Mouse (Mus musculus): Measurements from ENCODE around the gene Cd55b.
"Not testable (repeated sequence)": the region's sequence is repeated elsewhere in the genome, so short reads cannot be mapped to it uniquely, and the experiment has no call there.

Cd55b gene

GRCm38 (mm10) chr1:130422664-130423111 is at the start of gene Cd55b:
Gene Cd55b (minus strand): TSS chr1:130423009.
- peak; percentile 28 for DNase-seq (ENCODE audit: low read depth, low spot score)

- DNase-seq (ENCODE audit: low read depth, low spot score) = no peak
Measured at GRCm38 (mm10) chr1:130470074-130470473, 47.3 kb upstream of the Cd55b start.

GRCm38 (mm10) chr1:130467453-130467852 is 44.6 kb upstream of the Cd55b start:
- no peak for DNase-seq (ENCODE audit: low read depth, low spot score)

GRCm38 (mm10) chr1:130464173-130464572 is 41.4 kb upstream of the Cd55b start:
- DNase-seq (ENCODE audit: low read depth, low spot score) = no peak

GRCm38 (mm10) chr1:130462867-130463266 is 40.1 kb upstream of the Cd55b start:
- DNase-seq (ENCODE audit: low read depth, low spot score) = peak; percentile 91

- peak; percentile 86 for DNase-seq (ENCODE audit: low read depth, low spot score)
Measured at GRCm38 (mm10) chr1:130462084-130462861, 39.5 kb upstream of the Cd55b start, which contains the start of gene Cd55. Gene Cd55 (minus strand): TSS chr1:130462744.

- no peak for DNase-seq (ENCODE audit: low read depth, low spot score)
Measured at GRCm38 (mm10) chr1:130455111-130455510, 32.3 kb upstream of the Cd55b start.

GRCm38 (mm10) chr1:130442930-130443329 is 20.1 kb upstream of the Cd55b start:
- DNase-seq (ENCODE audit: low read depth, low spot score) = not testable (repeated sequence)

GRCm38 (mm10) chr1:130430920-130431319 is 8.1 kb upstream of the Cd55b start:
- no peak for DNase-seq (ENCODE audit: low read depth, low spot score)

- not testable (repeated sequence) for DNase-seq (ENCODE audit: low read depth, low spot score)
Measured at GRCm38 (mm10) chr1:130428667-130429066, 5.9 kb upstream of the Cd55b start.

GRCm38 (mm10) chr1:130427175-130427853 is 4.5 kb upstream of the Cd55b start:
- not testable (repeated sequence) for DNase-seq (ENCODE audit: low read depth, low spot score)

GRCm38 (mm10) chr1:130422033-130422432 is 776 bp downstream of the Cd55b start:
- not testable (repeated sequence) for DNase-seq (ENCODE audit: low read depth, low spot score)

GRCm38 (mm10) chr1:130397109-130397508 is 25.7 kb downstream of the Cd55b start:
- peak; percentile 16 for DNase-seq (ENCODE audit: low read depth, low spot score)

- not testable (repeated sequence) for DNase-seq (ENCODE audit: low read depth, low spot score)
Measured at GRCm38 (mm10) chr1:130387282-130387681, 35.5 kb downstream of the Cd55b start.

GRCm38 (mm10) chr1:130377726-130378429 is 44.9 kb downstream of the Cd55b start:
- DNase-seq (ENCODE audit: low read depth, low spot score) = peak; percentile 11

GRCm38 (mm10) chr1:130374173-130374785 is 48.5 kb downstream of the Cd55b start:
- no peak for DNase-seq (ENCODE audit: low read depth, low spot score)

- DNase-seq (ENCODE audit: low read depth, low spot score) = no peak
Measured at GRCm38 (mm10) chr1:130373398-130374083, 49.3 kb downstream of the Cd55b start.

- DNase-seq (ENCODE audit: low read depth, low spot score) = peak; percentile 65
Measured at GRCm38 (mm10) chr1:130371895-130372528, 50.8 kb downstream of the Cd55b start.

- no peak for DNase-seq (ENCODE audit: low read depth, low spot score)
Measured at GRCm38 (mm10) chr1:130371291-130371690, 51.5 kb downstream of the Cd55b start.

GRCm38 (mm10) chr1:130350077-130350635 is 72.7 kb downstream of the Cd55b start:
- peak; percentile 59 for DNase-seq (ENCODE audit: low read depth, low spot score)
